Mouse (Mus musculus) small intestine, adult 2 months (tissue): ENCODE measurements around the gene Tedc1.

ENCODE experiments used
- CTCF ChIP-seq: fragments of 200-500 bp; IDR thresholded peaks from 2 replicates; pipeline ENCODE4 v1.5.1; 2012; ENCODE audit warnings: low read depth, mild to moderate bottlenecking, control low read depth, inconsistent platforms, low read length, moderate library complexity, mixed read lengths; ENCODE audit not compliant: insufficient replicate concordance, insufficient read length; ENCODE audit errors: extremely low read depth
- POLR2A ChIP-seq: fragments of 200-500 bp; IDR thresholded peaks from 2 replicates; pipeline ENCODE4 v1.6.1; 2012; ENCODE audit warnings: low read depth, mild to moderate bottlenecking, control low read depth, inconsistent platforms, low read length, moderate library complexity

- peak; percentile 80 for TF ChIP-seq CTCF
- no peak for TF ChIP-seq POLR2A
Observed at GRCm38 (mm10) chr12:113187584-113188295, 31.5 kb downstream of the Tedc1 start.
